Mouse (Mus musculus): ENCODE measurements around the gene Tarbp1. TPM values are rescaled to one million over a fixed set of nuclear protein-coding genes. Genes with fewer than 3 reads are reported as not detected.
A peak's percentile ranks its signal among the peaks of the same experiment; 100 is the strongest.

The Tarbp1 gene
- polyA plus RNA-seq, 1 experiment, result under 0.01 TPM

GRCm38 (mm10) chr8:126473802-126474298, 1.0 kb downstream of the Tarbp1 start:
- H3K27me3 ChIP-seq (ENCODE audit: control insufficient read depth), result peaks cover 7% of the 10 kb centered on the region
- H3K4me1 ChIP-seq (ENCODE audit: control insufficient read depth), result peaks cover 30% of the 10 kb centered on the region
- H3K9me3 ChIP-seq (ENCODE audit: control insufficient read depth, low read length), result no peaks in the 10 kb centered on the region
- TF ChIP-seq GATA1 (IDR thresholded peaks at IDR 0.05; ENCODE audit: low read length), result no peak
- no peak for TF ChIP-seq TAL1 (IDR thresholded peaks at IDR 0.05; ENCODE audit: low read length)
- H3K4me3 ChIP-seq (replicated peaks), result peak overlapping the region; percentile 82
- H3K36me3 ChIP-seq (ENCODE audit: control insufficient read depth), result peaks cover 17% of the 10 kb centered on the region

- Histone ChIP-seq H3K36me3 (ENCODE audit: control insufficient read depth) (peaks cover 72% of the 10 kb centered on the region), H3K4me1 (ENCODE audit: control insufficient read depth) (peaks cover 8% of the 10 kb centered on the region; the same call in 1 of the 2 replicates), H3K4me3 (replicated peaks) (no peak overlapping the region), H3K9me3 (ENCODE audit: control insufficient read depth, low read length) (no peaks in the 10 kb centered on the region), H3K27me3 (ENCODE audit: control insufficient read depth) (no peaks in the 10 kb centered on the region)
- no peak for TF ChIP-seq GATA1 (IDR thresholded peaks at IDR 0.05; ENCODE audit: low read length)
- no peak for TF ChIP-seq TAL1 (IDR thresholded peaks at IDR 0.05; ENCODE audit: low read length)
Measured at GRCm38 (mm10) chr8:126464071-126464470, 10.8 kb downstream of the Tarbp1 start.

- no peaks in the 10 kb centered on the region for H3K9me3 ChIP-seq (ENCODE audit: control insufficient read depth, low read length)
- H3K4me1 ChIP-seq (ENCODE audit: control insufficient read depth), result peaks cover 8% of the 10 kb centered on the region; the same call in 1 of the 2 replicates
- H3K4me3 ChIP-seq (replicated peaks), result no peak overlapping the region
- H3K36me3 ChIP-seq (ENCODE audit: control insufficient read depth), result peaks cover 67% of the 10 kb centered on the region
- no peaks in the 10 kb centered on the region for H3K27me3 ChIP-seq (ENCODE audit: control insufficient read depth)
- no peak for TF ChIP-seq GATA1 (IDR thresholded peaks at IDR 0.05; ENCODE audit: low read length)
- no peak for TF ChIP-seq TAL1 (IDR thresholded peaks at IDR 0.05; ENCODE audit: low read length)
Measured at GRCm38 (mm10) chr8:126461735-126462134, 13.1 kb downstream of the Tarbp1 start.

- Histone ChIP-seq H3K27me3 (ENCODE audit: control insufficient read depth) (no peaks in the 10 kb centered on the region), H3K4me3 (replicated peaks) (no peak overlapping the region), H3K4me1 (ENCODE audit: control insufficient read depth) (peaks cover 8% of the 10 kb centered on the region; the same call in 1 of the 2 replicates), H3K9me3 (ENCODE audit: control insufficient read depth, low read length) (no peaks in the 10 kb centered on the region), H3K36me3 (ENCODE audit: control insufficient read depth) (peaks cover 65% of the 10 kb centered on the region)
- TF ChIP-seq TAL1 (IDR thresholded peaks at IDR 0.05; ENCODE audit: low read length), result no peak
- TF ChIP-seq GATA1 (IDR thresholded peaks at IDR 0.05; ENCODE audit: low read length), result no peak
Measured at GRCm38 (mm10) chr8:126460274-126460673, 14.6 kb downstream of the Tarbp1 start.

- H3K9me3 ChIP-seq (ENCODE audit: control insufficient read depth, low read length), result no peaks in the 10 kb centered on the region
- peaks cover 80% of the 10 kb centered on the region for H3K36me3 ChIP-seq (ENCODE audit: control insufficient read depth)
- no peak overlapping the region for H3K4me3 ChIP-seq (replicated peaks)
- TF ChIP-seq TAL1 (IDR thresholded peaks at IDR 0.05; ENCODE audit: low read length) (no peak), GATA1 (IDR thresholded peaks at IDR 0.05; ENCODE audit: low read length) (no peak)
- no peaks in the 10 kb centered on the region for H3K27me3 ChIP-seq (ENCODE audit: control insufficient read depth)
- H3K4me1 ChIP-seq (ENCODE audit: control insufficient read depth), result no peaks in the 10 kb centered on the region
Measured at GRCm38 (mm10) chr8:126455383-126455782, 19.5 kb downstream of the Tarbp1 start.

GRCm38 (mm10) chr8:126451158-126451557, 23.7 kb downstream of the Tarbp1 start:
- no peaks in the 10 kb centered on the region for H3K4me1 ChIP-seq (ENCODE audit: control insufficient read depth)
- no peaks in the 10 kb centered on the region for H3K9me3 ChIP-seq (ENCODE audit: control insufficient read depth, low read length)
- no peaks in the 10 kb centered on the region for H3K27me3 ChIP-seq (ENCODE audit: control insufficient read depth)
- H3K4me3 ChIP-seq (replicated peaks), result no peak overlapping the region
- H3K36me3 ChIP-seq (ENCODE audit: control insufficient read depth), result peaks cover 89% of the 10 kb centered on the region
- no peak for TF ChIP-seq TAL1 (IDR thresholded peaks at IDR 0.05; ENCODE audit: low read length)
- no peak for TF ChIP-seq GATA1 (IDR thresholded peaks at IDR 0.05; ENCODE audit: low read length)

GRCm38 (mm10) chr8:126438937-126439336, 35.9 kb downstream of the Tarbp1 start:
- no peak for TF ChIP-seq GATA1 (IDR thresholded peaks at IDR 0.05; ENCODE audit: low read length)
- no peak for TF ChIP-seq TAL1 (IDR thresholded peaks at IDR 0.05; ENCODE audit: low read length)
- peaks cover 51% of the 10 kb centered on the region for H3K36me3 ChIP-seq (ENCODE audit: control insufficient read depth)
- H3K4me3 ChIP-seq (replicated peaks), result no peak overlapping the region
- H3K4me1 ChIP-seq (ENCODE audit: control insufficient read depth), result no peaks in the 10 kb centered on the region
- H3K27me3 ChIP-seq (ENCODE audit: control insufficient read depth), result no peaks in the 10 kb centered on the region
- H3K9me3 ChIP-seq (ENCODE audit: control insufficient read depth, low read length), result no peaks in the 10 kb centered on the region

- H3K9me3 ChIP-seq (ENCODE audit: control insufficient read depth, low read length), result no peaks in the 10 kb centered on the region
- H3K4me1 ChIP-seq (ENCODE audit: control insufficient read depth), result no peaks in the 10 kb centered on the region
- H3K27me3 ChIP-seq (ENCODE audit: control insufficient read depth), result no peaks in the 10 kb centered on the region
- no peak for TF ChIP-seq TAL1 (IDR thresholded peaks at IDR 0.05; ENCODE audit: low read length)
- no peak for TF ChIP-seq GATA1 (IDR thresholded peaks at IDR 0.05; ENCODE audit: low read length)
- peaks cover 81% of the 10 kb centered on the region for H3K36me3 ChIP-seq (ENCODE audit: control insufficient read depth)
- H3K4me3 ChIP-seq (replicated peaks), result no peak overlapping the region
Measured at GRCm38 (mm10) chr8:126433827-126434226, 41.0 kb downstream of the Tarbp1 start.

GRCm38 (mm10) chr8:126429635-126430034, 45.2 kb downstream of the Tarbp1 start:
- Histone ChIP-seq H3K9me3 (ENCODE audit: control insufficient read depth, low read length) (no peaks in the 10 kb centered on the region), H3K4me1 (ENCODE audit: control insufficient read depth) (no peaks in the 10 kb centered on the region), H3K36me3 (ENCODE audit: control insufficient read depth) (peaks cover 84% of the 10 kb centered on the region), H3K4me3 (replicated peaks) (no peak overlapping the region), H3K27me3 (ENCODE audit: control insufficient read depth) (no peaks in the 10 kb centered on the region)
- TF ChIP-seq TAL1 (IDR thresholded peaks at IDR 0.05; ENCODE audit: low read length) (no peak), GATA1 (IDR thresholded peaks at IDR 0.05; ENCODE audit: low read length) (no peak)

- Histone ChIP-seq H3K27me3 (ENCODE audit: control insufficient read depth) (no peaks in the 10 kb centered on the region), H3K9me3 (ENCODE audit: control insufficient read depth, low read length) (no peaks in the 10 kb centered on the region), H3K4me3 (replicated peaks) (no peak overlapping the region), H3K4me1 (ENCODE audit: control insufficient read depth) (peaks cover 26% of the 10 kb centered on the region), H3K36me3 (ENCODE audit: control insufficient read depth) (peaks cover 47% of the 10 kb centered on the region)
- no peak for TF ChIP-seq TAL1 (IDR thresholded peaks at IDR 0.05; ENCODE audit: low read length)
- no peak for TF ChIP-seq GATA1 (IDR thresholded peaks at IDR 0.05; ENCODE audit: low read length)
Measured at GRCm38 (mm10) chr8:126424946-126425345, 49.9 kb downstream of the Tarbp1 start.
